Mouse (Mus musculus): ENCODE data around the gene Rnf26.

The Rnf26 gene

DNA sequence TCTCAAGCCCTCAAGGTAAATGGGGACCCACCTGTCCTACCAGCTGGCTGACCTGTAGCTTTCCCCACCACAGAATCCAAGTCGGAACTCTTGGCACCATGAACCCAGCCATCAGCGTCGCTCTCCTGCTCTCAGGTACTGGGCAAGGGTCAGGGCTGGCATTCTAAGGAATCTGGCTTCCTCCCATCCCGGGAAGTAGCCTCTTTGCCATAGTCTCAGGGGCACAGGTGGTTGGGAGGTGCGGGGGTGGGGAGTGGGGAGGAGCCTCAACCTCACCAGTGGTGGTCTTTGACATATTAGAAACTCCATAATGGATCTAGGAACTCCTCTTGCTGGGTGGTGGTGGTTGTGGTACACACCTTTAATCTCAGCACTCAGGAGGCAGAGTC is 67.4 kb downstream of the Rnf26 start:
- DNase-seq (ENCODE audit: low read depth): no peak
